Mouse (Mus musculus): ENCODE measurements around the gene 0610010K14Rik.

DNA sequence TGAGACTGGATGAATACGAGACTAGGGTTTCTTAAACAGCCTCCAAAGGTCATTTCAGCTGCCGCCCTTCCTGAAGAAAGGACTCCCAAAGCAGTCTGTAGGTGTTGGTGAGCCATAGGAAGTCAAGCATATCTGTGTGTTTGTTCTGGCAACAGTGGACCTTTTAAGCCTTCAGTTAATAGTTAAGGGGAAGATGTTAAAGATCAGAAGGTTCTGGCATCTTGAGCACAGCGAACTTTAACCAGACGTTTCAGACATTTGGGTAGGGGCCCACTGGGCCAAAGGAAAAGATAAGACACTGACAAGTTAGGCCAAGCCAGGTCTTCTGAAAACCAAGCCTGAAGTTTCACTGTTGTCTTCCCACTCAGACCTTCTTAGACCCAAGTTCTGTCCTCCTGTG, 19.7 kb downstream of the 0610010K14Rik start:
- no peak for TF ChIP-seq CTCF (IDR thresholded peaks at IDR 0.05; ENCODE audit: control insufficient read depth, insufficient read depth, insufficient read length)
- TF ChIP-seq USF1 (IDR thresholded peaks at IDR 0.05; ENCODE audit: low read depth), result no peak

Measured in C2C12 (cell line).